Mouse (Mus musculus) erythroblast, embryonic 14.5 days (primary cell): ENCODE measurements around the gene Bcdin3d. TPM values are rescaled to one million over a fixed set of nuclear protein-coding genes. Genes with fewer than 3 reads are reported as not detected.

Experiments
- H3K27me3 ChIP-seq: 2 replicates; pipeline ENCODE4 v1.6.1; 2012; ENCODE audit warnings: inconsistent platforms; ENCODE audit not compliant: control insufficient read depth
- H3K36me3 ChIP-seq: 2 replicates; pipeline ENCODE4 v1.6.1; 2012; ENCODE audit warnings: mild to moderate bottlenecking, inconsistent platforms; ENCODE audit not compliant: control insufficient read depth
- H3K4me1 ChIP-seq: 2 replicates; pipeline ENCODE4 v1.6.1; 2012; ENCODE audit warnings: inconsistent platforms; ENCODE audit not compliant: control insufficient read depth
- H3K4me3 ChIP-seq: replicated peaks from 2 replicates; pipeline ENCODE3; 2012; ENCODE audit warnings: moderate library complexity, mild to moderate bottlenecking, inconsistent platforms
- H3K9me3 ChIP-seq: 2 replicates; pipeline ENCODE4 v1.6.1; 2012; ENCODE audit warnings: low read length, inconsistent platforms, mixed read lengths; ENCODE audit not compliant: control insufficient read depth
- GATA1 ChIP-seq: IDR thresholded peaks from 2 replicates; pipeline ENCODE4 v1.6.1; 2012; ENCODE audit warnings: low read length, inconsistent platforms, mixed read lengths
- TAL1 ChIP-seq: IDR thresholded peaks from 3 replicates; pipeline ENCODE4 v1.6.1; 2012; ENCODE audit warnings: low read length, inconsistent platforms, mixed read lengths
- polyA plus RNA-seq: library from polyadenylated mRNA; stranded (reverse); fragments of >175 nt; gene quantifications from 2 replicates; pipeline ENCODE4 v1.2.3, GENCODE M21; 2012

The Bcdin3d gene
- polyA plus RNA-seq, 1 experiment: 0.28 TPM

DNA sequence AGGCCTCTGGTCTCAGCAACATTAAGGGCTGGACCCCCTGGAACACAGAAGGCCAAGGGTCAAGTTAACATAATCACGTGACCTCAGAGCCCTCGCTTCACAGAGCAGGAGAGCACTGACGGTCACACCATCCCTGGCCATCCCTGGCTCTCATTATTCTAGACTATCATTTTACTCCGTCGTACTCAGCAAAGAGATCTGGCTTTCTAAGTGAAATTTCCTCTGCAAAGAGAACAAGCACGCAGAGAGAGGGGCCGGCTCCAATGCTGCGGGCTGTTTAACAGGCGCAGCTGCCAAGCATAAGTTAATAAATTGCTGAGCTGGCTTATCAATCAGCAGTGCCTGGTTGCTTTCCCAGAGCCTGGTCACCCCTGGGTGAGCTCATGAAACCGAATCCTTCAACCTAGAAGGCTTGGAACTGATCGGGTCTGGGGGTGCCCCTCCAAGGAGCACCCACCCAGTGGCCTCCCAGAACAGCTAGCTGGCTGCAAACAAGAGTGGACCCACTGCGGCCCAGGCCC lies 27.8 kb upstream of the Bcdin3d start:
- Histone ChIP-seq H3K4me1 (no peaks in the 10 kb centered on the region), H3K27me3 (no peaks in the 10 kb centered on the region), H3K9me3 (no peaks in the 10 kb centered on the region), H3K36me3 (no peaks in the 10 kb centered on the region), H3K4me3 (no peak overlapping the region)
- TF ChIP-seq GATA1 (no peak), TAL1 (no peak)

- Histone ChIP-seq H3K4me3 (no peak overlapping the region), H3K27me3 (no peaks in the 10 kb centered on the region)
- TF ChIP-seq GATA1: no peak
- no peak for TF ChIP-seq TAL1
Observed at GRCm38 (mm10) chr15:99501292-99502260, 27.0 kb upstream of the Bcdin3d start.

GRCm38 (mm10) chr15:99500320-99500719 lies 25.8 kb upstream of the Bcdin3d start:
- Histone ChIP-seq H3K4me1 (no peaks in the 10 kb centered on the region), H3K9me3 (no peaks in the 10 kb centered on the region), H3K27me3 (no peaks in the 10 kb centered on the region), H3K4me3 (no peak overlapping the region), H3K36me3 (no peaks in the 10 kb centered on the region)
- TF ChIP-seq TAL1 (no peak), GATA1 (no peak)

More at GRCm38 (mm10) chr15:99501292-99502260, 27.0 kb upstream of the Bcdin3d start:
- Histone ChIP-seq H3K9me3 (no peaks in the 10 kb centered on the region), H3K4me1 (no peaks in the 10 kb centered on the region), H3K36me3 (no peaks in the 10 kb centered on the region)

DNA sequence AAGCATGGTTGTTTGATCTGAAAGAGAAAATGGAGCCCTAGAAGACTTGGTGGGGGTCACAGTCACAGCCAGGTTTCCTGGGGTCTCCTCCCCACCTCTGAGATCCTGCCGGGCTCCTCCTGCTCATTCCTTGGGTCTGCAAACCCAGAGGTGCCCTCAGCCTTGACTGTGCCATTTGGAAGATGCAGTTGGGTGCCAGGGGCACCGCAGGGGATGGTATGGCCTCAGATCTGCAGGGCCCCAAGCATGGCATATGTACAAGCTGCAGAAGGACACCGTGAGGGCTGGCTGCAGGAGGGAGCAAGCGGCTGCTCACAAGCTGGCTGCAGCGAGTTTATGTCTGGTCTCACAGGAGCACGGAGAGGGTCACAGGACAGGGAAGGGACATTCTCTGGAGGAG lies 25.2 kb upstream of the Bcdin3d start:
- Histone ChIP-seq H3K27me3 (no peaks in the 10 kb centered on the region), H3K36me3 (no peaks in the 10 kb centered on the region), H3K4me3 (no peak overlapping the region), H3K9me3 (no peaks in the 10 kb centered on the region), H3K4me1 (no peaks in the 10 kb centered on the region)
- TF ChIP-seq GATA1: no peak
- no peak for TF ChIP-seq TAL1

GRCm38 (mm10) chr15:99498781-99499180 lies 24.3 kb upstream of the Bcdin3d start:
- TF ChIP-seq TAL1 (no peak), GATA1 (no peak)
- H3K4me1 ChIP-seq: no peaks in the 10 kb centered on the region
- H3K9me3 ChIP-seq: no peaks in the 10 kb centered on the region
- no peaks in the 10 kb centered on the region for H3K27me3 ChIP-seq
- no peak overlapping the region for H3K4me3 ChIP-seq
- H3K36me3 ChIP-seq: no peaks in the 10 kb centered on the region

DNA sequence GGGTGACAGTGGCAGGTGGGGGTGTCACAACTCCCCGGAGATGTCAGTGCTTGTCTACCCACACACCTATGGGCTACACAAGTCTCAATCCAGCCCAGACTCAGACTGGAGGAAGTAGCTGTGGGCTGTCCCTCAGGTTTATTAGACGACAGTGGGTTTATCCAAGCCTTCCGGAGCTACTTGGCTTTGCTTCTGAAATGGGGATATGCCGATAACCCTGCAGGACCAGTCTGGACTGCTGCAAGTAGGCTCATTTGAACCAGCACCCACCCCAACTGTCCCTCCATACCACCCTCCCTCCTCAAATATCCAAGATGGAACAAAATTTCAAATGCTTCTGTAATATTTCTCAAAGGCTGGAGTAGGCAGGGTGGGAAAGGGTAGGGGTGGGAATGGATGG lies 23.8 kb upstream of the Bcdin3d start:
- Histone ChIP-seq H3K27me3 (no peaks in the 10 kb centered on the region), H3K36me3 (no peaks in the 10 kb centered on the region), H3K4me1 (no peaks in the 10 kb centered on the region), H3K4me3 (no peak overlapping the region), H3K9me3 (no peaks in the 10 kb centered on the region)
- TF ChIP-seq TAL1: no peak
- no peak for TF ChIP-seq GATA1

- no peak for TF ChIP-seq TAL1
- no peak for TF ChIP-seq GATA1
- no peaks in the 10 kb centered on the region; the same call in 1 of the 2 replicates for H3K27me3 ChIP-seq
- no peaks in the 10 kb centered on the region for H3K4me1 ChIP-seq
- H3K4me3 ChIP-seq: no peak overlapping the region
- H3K9me3 ChIP-seq: no peaks in the 10 kb centered on the region
- H3K36me3 ChIP-seq: no peaks in the 10 kb centered on the region
Observed at GRCm38 (mm10) chr15:99497527-99498242, 23.2 kb upstream of the Bcdin3d start.

DNA sequence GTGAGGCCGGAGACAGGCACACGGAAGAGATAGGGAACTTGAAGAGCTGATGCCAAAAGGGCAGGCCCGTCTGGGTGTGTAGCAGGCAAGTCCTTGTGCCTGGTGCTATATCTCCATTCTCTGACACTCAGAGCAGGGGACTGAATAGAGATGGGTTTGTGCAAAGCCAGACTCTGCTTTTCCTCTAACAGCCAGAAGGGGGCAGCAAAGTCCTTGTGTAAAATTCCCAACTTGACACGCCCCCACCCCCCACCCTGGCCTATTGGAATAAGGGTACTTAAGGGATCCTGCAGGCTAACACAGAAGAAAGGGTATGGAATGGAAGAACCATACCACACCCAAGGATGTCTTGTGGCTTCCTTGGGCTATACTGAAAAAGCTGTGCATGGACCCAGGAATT lies 22.5 kb upstream of the Bcdin3d start:
- H3K36me3 ChIP-seq: no peaks in the 10 kb centered on the region
- no peaks in the 10 kb centered on the region for H3K4me1 ChIP-seq
- no peak overlapping the region for H3K4me3 ChIP-seq
- TF ChIP-seq TAL1: no peak
- no peak for TF ChIP-seq GATA1
- H3K27me3 ChIP-seq: peaks cover 3% of the 10 kb centered on the region
- H3K9me3 ChIP-seq: no peaks in the 10 kb centered on the region

- Histone ChIP-seq H3K4me3 (no peak overlapping the region), H3K9me3 (no peaks in the 10 kb centered on the region), H3K36me3 (no peaks in the 10 kb centered on the region), H3K27me3 (peaks cover 3% of the 10 kb centered on the region; the same call in 1 of the 2 replicates), H3K4me1 (no peaks in the 10 kb centered on the region)
- TF ChIP-seq GATA1: no peak
- no peak for TF ChIP-seq TAL1
Observed at GRCm38 (mm10) chr15:99484745-99485144, 10.2 kb upstream of the Bcdin3d start.
